Mouse (Mus musculus): ENCODE measurements around the gene Prss34. TPM values are rescaled to one million over a fixed set of nuclear protein-coding genes. Genes with fewer than 3 reads are reported as not detected.
A peak's percentile ranks its signal among the peaks of the same experiment; 100 is the strongest.

Prss34 gene
- total and polyA plus RNA-seq, 3 experiments = 0.23 to 0.48 TPM; not detected in 1

DNA sequence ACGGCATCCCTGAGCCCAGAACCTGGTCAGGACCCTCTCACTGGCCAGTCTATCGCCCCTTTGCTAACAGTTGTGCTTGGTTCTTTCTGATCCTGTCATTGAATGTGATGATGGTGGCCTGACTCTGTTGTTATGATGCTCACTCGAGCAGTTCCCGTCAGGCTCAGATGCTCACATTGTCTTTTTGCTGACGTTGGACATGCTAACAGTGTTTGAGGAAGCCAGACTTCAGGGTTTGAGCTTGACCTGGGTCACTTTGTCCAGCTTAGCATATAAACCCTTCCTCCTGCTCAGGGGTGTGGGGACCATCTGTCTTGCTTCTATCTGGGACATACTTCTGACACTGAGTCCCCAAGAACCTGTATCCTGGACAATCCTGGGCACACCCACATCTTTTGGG, 20.2 kb downstream of the Prss34 start, which contains the start of gene Prss29:
Gene Prss29 (plus strand): TSS at position 301 of the 400 bp plus-strand sequence.
- no peak for DNase-seq

DNA sequence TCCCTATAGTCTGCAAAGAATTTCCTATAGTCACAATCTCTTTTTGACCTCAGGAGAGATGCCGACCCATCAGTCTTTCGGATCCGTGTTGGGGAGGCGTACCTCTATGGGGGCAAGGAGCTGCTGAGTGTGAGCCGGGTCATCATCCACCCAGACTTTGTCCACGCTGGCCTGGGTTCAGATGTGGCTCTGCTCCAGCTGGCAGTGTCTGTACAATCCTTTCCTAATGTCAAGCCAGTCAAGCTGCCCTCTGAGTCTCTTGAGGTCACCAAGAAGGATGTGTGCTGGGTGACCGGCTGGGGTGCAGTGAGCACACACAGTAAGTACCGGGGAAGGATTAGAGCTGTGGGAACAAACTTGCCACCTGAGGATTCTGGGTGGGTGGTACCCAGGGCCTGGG, 22.6 kb downstream of the Prss34 start:
- no peak for DNase-seq

DNA sequence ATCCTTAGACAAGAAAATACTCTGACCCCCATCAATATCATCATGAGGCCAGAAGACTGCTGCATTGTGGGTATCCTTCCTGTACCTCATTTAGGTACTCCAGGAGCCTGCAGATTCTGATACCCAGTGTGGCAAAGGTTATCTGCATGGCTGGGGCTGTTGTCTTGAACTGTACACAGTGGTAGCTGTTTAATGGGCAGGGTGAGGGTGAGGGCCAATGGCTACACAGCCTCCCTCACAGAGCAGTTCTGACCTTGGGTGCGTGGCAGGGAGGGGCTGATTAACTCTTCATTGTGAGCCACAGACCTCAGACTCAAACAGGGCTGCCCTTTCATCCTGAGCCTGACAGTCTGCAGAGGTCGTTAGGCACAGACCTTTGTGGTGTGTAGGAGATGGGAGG, 24.7 kb downstream of the Prss34 start:
- DNase-seq = no peak

DNA sequence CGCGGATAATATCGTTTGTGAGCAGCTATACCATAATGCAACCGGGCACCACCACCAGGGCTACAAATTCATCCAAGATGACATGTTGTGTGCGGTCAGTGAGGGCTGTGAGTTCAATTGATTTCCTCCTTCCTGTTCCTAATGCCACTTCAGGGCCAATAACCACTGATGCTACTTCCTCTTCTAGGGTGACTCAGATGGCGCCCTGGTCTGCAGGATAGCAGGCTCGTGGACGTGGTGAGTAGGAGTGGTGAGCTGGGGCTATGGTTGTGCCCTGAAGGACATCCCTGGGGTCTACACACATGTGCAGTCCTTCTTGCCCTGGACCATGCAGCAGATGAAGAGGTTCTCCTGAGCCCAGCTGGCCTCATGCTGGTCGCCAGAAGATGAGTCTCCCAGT, 34.1 kb downstream of the Prss34 start:
- no peak for DNase-seq

DNA sequence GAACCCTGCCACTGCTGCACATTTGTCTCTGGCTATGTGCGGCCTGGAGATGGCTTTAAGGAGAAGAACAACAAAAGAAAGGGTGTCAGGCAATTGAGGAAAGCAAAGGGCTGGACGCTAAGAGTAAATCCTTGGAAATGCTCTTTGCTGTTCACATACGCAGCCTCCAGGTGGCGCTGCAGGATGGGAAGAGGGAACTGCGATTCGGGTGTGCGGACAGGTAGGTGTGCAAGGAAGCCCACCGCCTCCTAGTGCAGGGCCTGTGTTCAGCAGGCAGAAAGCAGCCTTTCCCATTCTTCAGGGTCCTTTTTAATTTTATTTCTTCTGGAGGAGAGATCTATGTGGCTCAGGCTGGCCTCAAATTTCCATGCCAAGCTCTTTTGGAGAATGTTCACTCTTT, 35.7 kb downstream of the Prss34 start:
- peak; percentile 56 for DNase-seq

DNA sequence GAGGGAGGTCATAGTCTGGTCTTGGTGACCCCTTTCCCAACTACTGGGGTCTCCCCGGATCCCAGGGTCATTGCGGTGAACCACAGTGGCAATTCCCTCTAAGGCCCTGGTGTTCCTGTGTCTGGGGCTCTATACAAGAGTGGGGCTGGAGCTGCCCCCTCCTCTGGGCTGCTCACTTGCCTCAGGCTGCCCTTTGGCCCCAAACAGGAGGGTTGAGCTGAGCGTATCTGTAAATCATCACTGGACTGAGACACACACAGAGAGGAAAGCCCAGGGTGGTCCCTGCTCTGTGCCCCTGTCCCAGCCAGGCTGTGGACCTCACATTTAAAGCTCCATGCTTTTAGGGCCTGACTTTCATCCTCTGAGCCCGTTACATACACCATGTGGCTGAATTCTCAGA, 40.0 kb downstream of the Prss34 start:
- DNase-seq = no peak

DNA sequence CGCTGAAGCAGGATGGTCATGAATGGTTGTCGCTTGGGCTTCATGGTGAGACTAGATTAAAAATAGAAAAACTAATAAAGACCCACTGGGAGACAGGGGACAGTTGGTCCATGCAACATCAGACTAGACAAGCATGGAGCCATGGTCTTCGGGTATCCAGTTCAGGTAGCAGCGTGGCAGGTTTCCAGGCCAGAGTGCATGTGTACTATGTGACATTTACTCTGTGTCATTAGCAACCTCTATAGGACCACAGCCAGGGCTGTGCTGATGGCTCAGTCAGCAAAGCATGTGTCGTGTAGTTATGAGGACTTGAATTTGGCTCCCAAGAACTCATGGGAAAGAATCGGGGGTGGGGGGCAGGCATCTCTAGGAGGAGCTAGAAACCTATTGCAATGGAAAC, 41.8 kb downstream of the Prss34 start:
- no peak for DNase-seq

DNA sequence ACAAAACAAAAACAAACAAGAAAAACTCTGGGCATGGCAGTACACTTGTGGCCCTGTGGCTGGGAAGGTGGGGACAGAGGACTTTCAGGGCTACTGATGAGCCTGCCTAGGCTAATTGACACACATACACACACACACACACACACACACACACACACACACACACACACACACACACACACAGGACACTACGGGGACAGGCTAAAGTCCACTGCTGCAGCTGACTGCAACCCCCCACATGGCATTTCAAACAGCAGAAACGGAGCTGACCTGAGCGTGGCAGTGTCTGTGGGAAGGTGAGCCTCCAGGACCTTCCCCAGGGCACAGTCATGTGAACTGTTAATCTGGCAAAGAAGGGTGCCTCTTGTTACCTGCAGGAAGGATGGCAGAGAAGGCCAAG, 43.3 kb downstream of the Prss34 start:
- DNase-seq = no peak

DNA sequence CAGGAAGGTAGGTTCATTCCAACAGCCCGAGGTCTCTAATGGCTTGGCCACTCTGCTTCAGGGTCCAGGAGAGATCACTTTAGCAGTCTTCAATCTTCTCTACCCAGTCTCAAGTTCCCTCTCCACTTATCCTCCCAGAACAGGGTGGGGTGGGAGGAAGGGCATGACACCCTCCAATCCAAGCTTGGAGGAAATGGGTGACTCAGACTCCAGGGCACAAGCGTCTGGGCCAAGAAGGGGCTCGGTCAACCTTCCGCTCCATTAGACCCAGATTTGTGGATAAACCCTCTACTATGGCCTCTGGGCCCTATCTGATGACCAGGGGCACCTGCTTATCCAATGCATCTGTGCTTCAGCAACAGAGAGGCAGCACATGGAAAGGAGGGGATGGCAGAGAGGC, 47.3 kb downstream of the Prss34 start, which contains the start of gene Tpsab1:
Gene Tpsab1 (minus strand): TSS at position 101 of the 400 bp plus-strand sequence.
- DNase-seq = no peak

Other genes with a start within 250 kb of the Prss34 start
- gene Tmem204, start 214.8 kb upstream of the Prss34 start, total RNA-seq (2021) = 10 to 100 TPM; 32.2 to 44.8 TPM
- gene Tmem204, start 214.8 kb upstream of the Prss34 start, polyA plus RNA-seq (2012; rRNA removed) = 59.2 and 64.1 TPM in 2 replicates
- gene Telo2, start 182.4 kb upstream of the Prss34 start, total RNA-seq (2021) = 10 to 100 TPM; 16.4 to 24.5 TPM
- gene Telo2, start 182.4 kb upstream of the Prss34 start, polyA plus RNA-seq (2012; rRNA removed) = 15.5 and 15.7 TPM in 2 replicates
- not detected for gene Ptx4, start 177.6 kb upstream of the Prss34 start, total RNA-seq (2021)
- gene Ptx4, start 177.6 kb upstream of the Prss34 start, polyA plus RNA-seq (2012; rRNA removed) = not detected in 2 replicates
- gene Clcn7, start 165.0 kb upstream of the Prss34 start, total RNA-seq (2021) = 10 to 100 TPM; 38.3 to 48.6 TPM
- gene Clcn7, start 165.0 kb upstream of the Prss34 start, polyA plus RNA-seq (2012; rRNA removed) = 33.9 and 37.4 TPM in 2 replicates
- gene Ccdc154, start 135.9 kb upstream of the Prss34 start, total RNA-seq (2021) = under 1 TPM in 1 of 2 experiments, not detected in 1; 0.12 TPM
- gene Ccdc154, start 135.9 kb upstream of the Prss34 start, polyA plus RNA-seq (2012; rRNA removed) = 0.03 and 0.07 TPM in 2 replicates
- gene Gm38655, start 122.9 kb upstream of the Prss34 start, total RNA-seq (2021) = not detected
- not detected in 2 replicates for gene Gm38655, start 122.9 kb upstream of the Prss34 start, polyA plus RNA-seq (2012; rRNA removed)
- 10 to 100 TPM; 16.7 to 24.4 TPM for gene BC003965, start 113.8 kb upstream of the Prss34 start, total RNA-seq (2021)
- 24.0 and 25.7 TPM in 2 replicates for gene BC003965, start 113.8 kb upstream of the Prss34 start, polyA plus RNA-seq (2012; rRNA removed)
- 10 to 100 TPM; 14.0 to 18.1 TPM for gene Unkl, start 110.0 kb upstream of the Prss34 start, total RNA-seq (2021)
- gene Unkl, start 110.0 kb upstream of the Prss34 start, polyA plus RNA-seq (2012; rRNA removed) = 23.7 and 30.3 TPM in 2 replicates
- 10 to 100 TPM; 50.4 to 50.6 TPM for gene Gnptg, start 58.3 kb upstream of the Prss34 start, total RNA-seq (2021)
- gene Gnptg, start 58.3 kb upstream of the Prss34 start, polyA plus RNA-seq (2012; rRNA removed) = 32.6 and 40.0 TPM in 2 replicates
- gene Tsr3, start 58.2 kb upstream of the Prss34 start, total RNA-seq (2021) = 10 to 100 TPM; 18.5 to 25.1 TPM
- 24.1 and 28.9 TPM in 2 replicates for gene Tsr3, start 58.2 kb upstream of the Prss34 start, polyA plus RNA-seq (2012; rRNA removed)
- gene Baiap3, start 42.0 kb upstream of the Prss34 start, total RNA-seq (2021) = 10 to 100 TPM in 1 of 2 experiments, 1 to 10 TPM in 1; 9.7 to 10.1 TPM
- 84.6 and 90.0 TPM in 2 replicates for gene Baiap3, start 42.0 kb upstream of the Prss34 start, polyA plus RNA-seq (2012; rRNA removed)
- 100 to 1,000 TPM; 225 to 248 TPM for gene Ube2i, start 23.8 kb upstream of the Prss34 start, total RNA-seq (2021)
- gene Ube2i, start 23.8 kb upstream of the Prss34 start, polyA plus RNA-seq (2012; rRNA removed) = 79.5 and 103 TPM in 2 replicates
- not detected for gene Prss28, start 10.3 kb downstream of the Prss34 start, total RNA-seq (2021)
- not detected in 2 replicates for gene Prss28, start 10.3 kb downstream of the Prss34 start, polyA plus RNA-seq (2012; rRNA removed)
- not detected for gene Prss29, start 20.3 kb downstream of the Prss34 start, total RNA-seq (2021)
- not detected in 2 replicates for gene Prss29, start 20.3 kb downstream of the Prss34 start, polyA plus RNA-seq (2012; rRNA removed)
- gene Tpsab1, start 47.2 kb downstream of the Prss34 start, total RNA-seq (2021) = 1 to 10 TPM in 1 of 2 experiments, under 1 TPM in 1; 0.98 to 1.5 TPM
- 4.3 and 4.9 TPM in 2 replicates for gene Tpsab1, start 47.2 kb downstream of the Prss34 start, polyA plus RNA-seq (2012; rRNA removed)
- gene Tpsb2, start 67.9 kb downstream of the Prss34 start, total RNA-seq (2021) = 1 to 10 TPM; 2.8 to 3.8 TPM
- gene Tpsb2, start 67.9 kb downstream of the Prss34 start, polyA plus RNA-seq (2012; rRNA removed) = 10.0 and 18.1 TPM in 2 replicates
- gene Tpsg1, start 70.9 kb downstream of the Prss34 start, total RNA-seq (2021) = not detected
- gene Tpsg1, start 70.9 kb downstream of the Prss34 start, polyA plus RNA-seq (2012; rRNA removed) = 0.20 and 0.75 TPM in 2 replicates
- gene Cacna1h, start 135.4 kb downstream of the Prss34 start, total RNA-seq (2021) = 10 to 100 TPM; 77.1 to 96.1 TPM
- 163 and 202 TPM in 2 replicates for gene Cacna1h, start 135.4 kb downstream of the Prss34 start, polyA plus RNA-seq (2012; rRNA removed)
- gene Tekt4, start 156.2 kb downstream of the Prss34 start, total RNA-seq (2021) = under 1 TPM in 1 of 2 experiments, not detected in 1; 0.17 TPM
- gene Tekt4, start 156.2 kb downstream of the Prss34 start, polyA plus RNA-seq (2012; rRNA removed) = 0.17 TPM in 1 of 2 replicates, not detected in the other
- gene Sstr5, start 198.9 kb downstream of the Prss34 start, total RNA-seq (2021) = 1 to 10 TPM in 1 of 2 experiments, under 1 TPM in 1; 0.97 to 1.0 TPM
- 0.36 and 0.54 TPM in 2 replicates for gene Sstr5, start 198.9 kb downstream of the Prss34 start, polyA plus RNA-seq (2012; rRNA removed)